Mouse (Mus musculus) heart, postnatal 0 days (tissue): ENCODE measurements around the gene H2-Oa.

Experiments used
- CTCF ChIP-seq: IDR thresholded peaks from 2 replicates; pipeline ENCODE4 v1.5.1; 2016; ENCODE audit warnings: antibody characterized with exemption, control low read depth, low read depth
- EP300 ChIP-seq: IDR thresholded peaks from 2 replicates; pipeline ENCODE4 v1.6.1; 2016; ENCODE audit warnings: antibody characterized with exemption, low read depth

DNA sequence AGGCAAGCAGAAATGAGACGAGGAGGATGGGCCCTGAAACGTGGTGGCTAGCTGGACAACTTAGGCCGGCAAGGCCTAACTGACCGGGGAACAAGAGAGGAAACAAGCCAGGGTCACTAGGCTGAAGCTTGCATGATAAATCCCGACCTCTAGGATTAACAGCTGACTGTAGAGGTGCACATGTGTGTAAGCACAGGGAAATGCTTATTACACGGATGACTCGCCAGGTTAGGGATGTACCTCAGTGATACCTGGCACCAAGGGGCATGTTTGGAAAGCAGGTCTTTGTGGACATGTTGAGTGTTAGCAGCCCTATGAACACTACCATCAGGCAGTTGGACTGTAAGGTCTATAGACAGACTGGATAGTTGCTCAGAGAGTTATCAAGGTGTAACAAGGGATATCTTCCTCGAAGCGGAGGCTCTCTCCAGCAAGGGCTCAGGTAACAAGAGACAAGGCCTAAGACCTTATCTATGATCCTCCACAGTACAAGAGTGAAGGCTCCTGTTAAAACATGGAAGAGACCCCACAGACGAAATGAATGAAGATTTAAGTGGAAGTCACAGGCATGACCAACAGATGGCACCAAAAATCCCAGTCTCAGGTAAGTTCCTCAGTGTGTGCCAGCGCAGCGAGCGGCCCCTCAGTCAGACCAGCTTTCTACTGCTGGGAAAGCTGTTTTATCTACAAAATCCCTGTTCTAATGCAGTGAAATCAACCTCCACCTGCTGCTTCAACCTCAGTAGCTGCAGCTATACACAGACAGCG lies 17.1 kb downstream of the H2-Oa start:
- TF ChIP-seq CTCF (peak; percentile 19; the same call in 1 of the 2 replicates), EP300 (no peak)
